Mouse (Mus musculus) lung, postnatal 0 days (tissue): Measurements from ENCODE around the gene Timm17a.

Experiments
- CTCF ChIP-seq: IDR thresholded peaks from 2 replicates; pipeline ENCODE4 v1.5.1; 2016; ENCODE audit warnings: antibody characterized with exemption, mild to moderate bottlenecking
- EP300 ChIP-seq: IDR thresholded peaks from 2 replicates; pipeline ENCODE4 v1.6.1; 2016; ENCODE audit warnings: antibody characterized with exemption, mild to moderate bottlenecking, control low read depth

- TF ChIP-seq CTCF (no peak), EP300 (no peak)
Observed at GRCm38 (mm10) chr1:135271371-135271770, 42.2 kb downstream of the Timm17a start.
